Mouse (Mus musculus): ENCODE data around the gene Serinc3.

DNA sequence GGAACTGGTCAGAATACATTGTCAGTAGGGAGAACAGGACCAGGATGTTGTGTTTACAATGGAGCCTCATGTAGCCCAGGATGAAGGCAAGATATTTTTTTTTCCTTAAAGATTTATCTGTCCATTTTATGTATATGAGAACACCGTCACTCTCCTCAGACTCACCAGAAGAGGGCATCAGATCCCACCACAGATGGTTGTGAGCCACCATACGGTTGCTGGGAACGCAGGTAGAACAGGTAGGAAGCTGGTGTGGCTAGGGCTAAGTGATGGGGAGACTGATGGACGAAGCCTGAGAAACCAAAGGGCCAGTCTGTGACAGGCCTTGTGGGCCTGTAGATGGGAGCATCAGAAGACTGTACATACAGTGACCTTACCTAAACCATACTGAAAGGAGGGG is 30.9 kb downstream of the Serinc3 start:
- no peak for TF ChIP-seq CTCF (IDR thresholded peaks at IDR 0.05; ENCODE audit: insufficient read depth, low read length)
- TF ChIP-seq POLR2A (IDR thresholded peaks at IDR 0.05; ENCODE audit: borderline replicate concordance, extremely low read depth, low read depth, low read length), result no peak
